Mouse (Mus musculus): ENCODE results near the gene Sarnp. TPM values are rescaled to one million over a fixed set of nuclear protein-coding genes. Genes with fewer than 3 reads are reported as not detected.
A peak's percentile ranks its signal among the peaks of the same experiment; 100 is the strongest.

The Sarnp gene
- polyA plus RNA-seq, 1 experiment = 79.6 TPM

GRCm38 (mm10) chr10:128891296-128892094 is 74.4 kb downstream of the Sarnp start, which contains the start of gene Gdf11:
Gdf11 (minus strand) TSS chr10:128891718.
- TF ChIP-seq CTCF (IDR thresholded peaks at IDR 0.05; ENCODE audit: borderline replicate concordance, extremely low read depth, insufficient read depth, insufficient read length) (no peak), POLR2A (IDR thresholded peaks at IDR 0.05; ENCODE audit: borderline replicate concordance, extremely low read depth, insufficient read depth, insufficient read length, poor library complexity, severe bottlenecking) (peak; percentile 37; the same call in 1 of the 2 replicates)

GRCm38 (mm10) chr10:128892246-128892645 is 75.1 kb downstream of the Sarnp start:
- TF ChIP-seq CTCF (IDR thresholded peaks at IDR 0.05; ENCODE audit: borderline replicate concordance, extremely low read depth, insufficient read depth, insufficient read length) (no peak), POLR2A (IDR thresholded peaks at IDR 0.05; ENCODE audit: borderline replicate concordance, extremely low read depth, insufficient read depth, insufficient read length, poor library complexity, severe bottlenecking) (no peak)
- no peak for DNase-seq (ENCODE audit: low read depth)

More at GRCm38 (mm10) chr10:128891296-128892094, 74.4 kb downstream of the Sarnp start, which contains the start of gene Gdf11:
- peak; percentile 95 for DNase-seq (ENCODE audit: low read depth)

GRCm38 (mm10) chr10:128895437-128895836 is 78.3 kb downstream of the Sarnp start:
- peak; percentile 92 for DNase-seq (ENCODE audit: low read depth)
- TF ChIP-seq CTCF (IDR thresholded peaks at IDR 0.05; ENCODE audit: borderline replicate concordance, extremely low read depth, insufficient read depth, insufficient read length) = peak; percentile 69; the same call in 1 of the 2 replicates
- TF ChIP-seq POLR2A (IDR thresholded peaks at IDR 0.05; ENCODE audit: borderline replicate concordance, extremely low read depth, insufficient read depth, insufficient read length, poor library complexity, severe bottlenecking) = no peak

GRCm38 (mm10) chr10:128895952-128896693 is 79.0 kb downstream of the Sarnp start:
- DNase-seq (ENCODE audit: low read depth) = peak; percentile 83

GRCm38 (mm10) chr10:128896807-128897206 is 79.7 kb downstream of the Sarnp start:
- no peak for TF ChIP-seq POLR2A (IDR thresholded peaks at IDR 0.05; ENCODE audit: borderline replicate concordance, extremely low read depth, insufficient read depth, insufficient read length, poor library complexity, severe bottlenecking)
- no peak for TF ChIP-seq CTCF (IDR thresholded peaks at IDR 0.05; ENCODE audit: borderline replicate concordance, extremely low read depth, insufficient read depth, insufficient read length)
- DNase-seq (ENCODE audit: low read depth) = no peak

More at GRCm38 (mm10) chr10:128895952-128896693, 79.0 kb downstream of the Sarnp start:
- TF ChIP-seq POLR2A (IDR thresholded peaks at IDR 0.05; ENCODE audit: borderline replicate concordance, extremely low read depth, insufficient read depth, insufficient read length, poor library complexity, severe bottlenecking) (no peak), CTCF (IDR thresholded peaks at IDR 0.05; ENCODE audit: borderline replicate concordance, extremely low read depth, insufficient read depth, insufficient read length) (no peak)

GRCm38 (mm10) chr10:128897501-128897900 is 80.4 kb downstream of the Sarnp start:
- peak; percentile 81 for DNase-seq (ENCODE audit: low read depth)
- TF ChIP-seq POLR2A (IDR thresholded peaks at IDR 0.05; ENCODE audit: borderline replicate concordance, extremely low read depth, insufficient read depth, insufficient read length, poor library complexity, severe bottlenecking) = no peak
- no peak for TF ChIP-seq CTCF (IDR thresholded peaks at IDR 0.05; ENCODE audit: borderline replicate concordance, extremely low read depth, insufficient read depth, insufficient read length)

- TF ChIP-seq CTCF (IDR thresholded peaks at IDR 0.05; ENCODE audit: borderline replicate concordance, extremely low read depth, insufficient read depth, insufficient read length) = no peak
- no peak for TF ChIP-seq POLR2A (IDR thresholded peaks at IDR 0.05; ENCODE audit: borderline replicate concordance, extremely low read depth, insufficient read depth, insufficient read length, poor library complexity, severe bottlenecking)
- no peak for DNase-seq (ENCODE audit: low read depth)
Measured at GRCm38 (mm10) chr10:128899759-128900490, 82.8 kb downstream of the Sarnp start.

GRCm38 (mm10) chr10:128900698-128901097 is 83.6 kb downstream of the Sarnp start, which contains the start of gene Cd63:
Cd63 (plus strand) TSS chr10:128900989.
- DNase-seq (ENCODE audit: low read depth) = no peak
- TF ChIP-seq POLR2A (IDR thresholded peaks at IDR 0.05; ENCODE audit: borderline replicate concordance, extremely low read depth, insufficient read depth, insufficient read length, poor library complexity, severe bottlenecking) (no peak), CTCF (IDR thresholded peaks at IDR 0.05; ENCODE audit: borderline replicate concordance, extremely low read depth, insufficient read depth, insufficient read length) (no peak)

- TF ChIP-seq CTCF (IDR thresholded peaks at IDR 0.05; ENCODE audit: borderline replicate concordance, extremely low read depth, insufficient read depth, insufficient read length) (no peak), POLR2A (IDR thresholded peaks at IDR 0.05; ENCODE audit: borderline replicate concordance, extremely low read depth, insufficient read depth, insufficient read length, poor library complexity, severe bottlenecking) (no peak)
- DNase-seq (ENCODE audit: low read depth) = no peak
Measured at GRCm38 (mm10) chr10:128901409-128901808, 84.3 kb downstream of the Sarnp start.

- TF ChIP-seq POLR2A (IDR thresholded peaks at IDR 0.05; ENCODE audit: borderline replicate concordance, extremely low read depth, insufficient read depth, insufficient read length, poor library complexity, severe bottlenecking) = no peak
- TF ChIP-seq CTCF (IDR thresholded peaks at IDR 0.05; ENCODE audit: borderline replicate concordance, extremely low read depth, insufficient read depth, insufficient read length) = no peak
Measured at GRCm38 (mm10) chr10:128902409-128902988, 85.4 kb downstream of the Sarnp start.

More at GRCm38 (mm10) chr10:128902409-128902988, 85.4 kb downstream of the Sarnp start:
- no peak for DNase-seq (ENCODE audit: low read depth)
